16 mouse cellular contexts compared by ENCODE assay signal in the genomic region with DNA sequence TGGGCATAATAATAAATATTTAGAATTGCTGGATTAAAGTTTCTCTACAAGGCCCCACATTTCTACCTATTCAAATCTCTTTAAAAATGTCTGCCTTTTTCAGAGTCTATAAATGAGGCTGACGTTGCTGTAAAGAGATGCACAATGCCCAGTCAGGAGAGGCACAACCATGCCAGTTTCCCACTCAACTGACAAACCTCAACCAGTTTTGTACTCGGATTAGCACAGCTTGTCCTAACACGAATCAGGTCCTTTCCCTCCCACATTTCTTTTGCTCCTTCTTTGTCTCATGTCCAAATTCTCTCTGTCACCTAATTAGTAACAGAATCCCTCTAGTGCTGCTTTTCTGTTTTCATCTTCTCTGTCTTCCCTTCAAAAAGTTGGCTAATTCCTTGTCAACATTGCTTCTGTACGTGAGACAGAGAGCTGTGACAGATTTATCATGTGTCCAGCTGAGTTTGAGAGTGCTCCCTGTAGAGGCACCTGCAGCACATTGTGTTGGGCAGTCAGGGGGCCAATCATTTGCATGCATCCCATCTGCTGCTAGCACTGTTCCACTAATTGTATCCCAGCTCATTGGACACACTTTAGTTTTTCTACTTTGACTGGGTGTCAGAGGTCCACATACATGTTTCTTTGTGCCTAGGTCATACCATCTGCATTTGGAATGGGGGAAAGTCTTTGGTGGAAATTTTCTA.
DNase-seq lines count a peak whose midpoint lies in the region; ATAC-seq and TF ChIP-seq lines count a peak whose summit lies in the region.
"Had no signal": no experiment of that assay in that cellular context is flagged by ENCODE, and none has a peak within 500 bp of the region (broad histone marks: within the 10 kb centered on the region; RNA-seq: fewer than 3 reads in every experiment).

No protein-coding gene starts in this region.

- no peak overlapping the region for H3K9ac ChIP-seq in midbrain, embryonic 12.5 days (replicated peaks)
- no peak overlapping the region for H3K9ac ChIP-seq in forebrain, embryonic 16.5 days (replicated peaks; ENCODE audit: low read depth, low read length)
- no peak overlapping the region for H3K9ac ChIP-seq in hindbrain, postnatal 0 days (replicated peaks; ENCODE audit: low read length)
- H3K9ac ChIP-seq: limb, embryonic 15.5 days had no signal

- peak; percentile 94 for ATAC-seq in midbrain, embryonic 12.5 days (ENCODE audit: low FRiP score, low read depth)
- ATAC-seq in forebrain, embryonic 16.5 days: peak; percentile 95
- peak; percentile 83 for ATAC-seq in hindbrain, postnatal 0 days

- H3K27me3 ChIP-seq in midbrain, embryonic 12.5 days: no peaks in the 10 kb centered on the region
- H3K27me3 ChIP-seq in midbrain, embryonic 10.5 days (ENCODE audit: low read depth, poor library complexity, severe bottlenecking): no peaks in the 10 kb centered on the region
- H3K27me3 ChIP-seq in forebrain, embryonic 16.5 days (replicated peaks; ENCODE audit: control insufficient read depth, insufficient read depth, low read length): no peaks in the 10 kb centered on the region
- H3K27me3 ChIP-seq in hindbrain, postnatal 0 days (ENCODE audit: insufficient read depth, low read length): no peaks in the 10 kb centered on the region
- H3K27me3 ChIP-seq: limb, embryonic 15.5 days had no signal

- no peak overlapping the region for H3K27ac ChIP-seq in midbrain, embryonic 12.5 days (replicated peaks)
- H3K27ac ChIP-seq in midbrain, embryonic 10.5 days (replicated peaks): no peak overlapping the region
- H3K27ac ChIP-seq in forebrain, embryonic 16.5 days (ENCODE audit: low read length): no peak overlapping the region
- no peak overlapping the region for H3K27ac ChIP-seq in hindbrain, postnatal 0 days
- H3K27ac ChIP-seq in gastrocnemius, adult 2 months: no peak overlapping the region
- H3K27ac ChIP-seq: left cerebral cortex, adult 2 months; limb, embryonic 15.5 days had no signal

- H3K4me2 ChIP-seq in midbrain, embryonic 12.5 days (replicated peaks): no peak overlapping the region
- H3K4me2 ChIP-seq in forebrain, embryonic 16.5 days (ENCODE audit: low read length): no peak overlapping the region
- no peak overlapping the region for H3K4me2 ChIP-seq in hindbrain, postnatal 0 days (ENCODE audit: low read depth, low read length)
- H3K4me2 ChIP-seq: heart, embryonic 11.5 days; limb, embryonic 15.5 days had no signal

- no peaks in the 10 kb centered on the region for H3K36me3 ChIP-seq in midbrain, embryonic 12.5 days
- H3K36me3 ChIP-seq in midbrain, embryonic 10.5 days: no peaks in the 10 kb centered on the region
- H3K36me3 ChIP-seq in forebrain, embryonic 16.5 days (ENCODE audit: control insufficient read depth, insufficient read depth): no peaks in the 10 kb centered on the region
- no peaks in the 10 kb centered on the region for H3K36me3 ChIP-seq in hindbrain, postnatal 0 days (ENCODE audit: insufficient read depth, low read length)
- H3K36me3 ChIP-seq: limb, embryonic 15.5 days had no signal

- no peaks in the 10 kb centered on the region for H3K9me3 ChIP-seq in midbrain, embryonic 12.5 days
- H3K9me3 ChIP-seq in midbrain, embryonic 10.5 days (replicated peaks): no peaks in the 10 kb centered on the region
- no peaks in the 10 kb centered on the region for H3K9me3 ChIP-seq in forebrain, embryonic 16.5 days (ENCODE audit: control insufficient read depth, low read length)
- H3K9me3 ChIP-seq in hindbrain, postnatal 0 days (ENCODE audit: low read length): no peaks in the 10 kb centered on the region
- H3K9me3 ChIP-seq: limb, embryonic 15.5 days had no signal

- no peak for DNase-seq in midbrain, embryonic 10.5 days (ENCODE audit: low spot score)
- DNase-seq in hindbrain, postnatal 0 days (ENCODE audit: low spot score): peak; percentile 32
- DNase-seq in spleen, postnatal 10 days (ENCODE audit: low spot score in 2 of 2): no peak
- DNase-seq in lung, postnatal 4 days: no peak
- DNase-seq in gastrocnemius, adult 2 months: no peak
- DNase-seq: adrenal gland, postnatal 36 days; cerebellum, adult 11 months; gastrocnemius, postnatal 14 days; kidney, adult 8-10 months; lung, adult 2 months; thymus, adult 2 months had no signal

- H3K4me3 ChIP-seq in midbrain, embryonic 12.5 days: no peak overlapping the region
- no peak overlapping the region for H3K4me3 ChIP-seq in midbrain, embryonic 10.5 days
- H3K4me3 ChIP-seq in forebrain, embryonic 16.5 days (replicated peaks; ENCODE audit: low read length): no peak overlapping the region
- H3K4me3 ChIP-seq in hindbrain, postnatal 0 days (ENCODE audit: low read length): no peak overlapping the region
- no peak overlapping the region for H3K4me3 ChIP-seq in gastrocnemius, adult 2 months
- H3K4me3 ChIP-seq: left cerebral cortex, adult 2 months; limb, embryonic 15.5 days had no signal

- TF ChIP-seq CTCF in hindbrain, postnatal 0 days (IDR thresholded peaks at IDR 0.05; ENCODE audit: low read depth): no peak
- no peak for TF ChIP-seq CTCF in gastrocnemius, adult 2 months (IDR thresholded peaks at IDR 0.05)

- WGBS in midbrain, embryonic 12.5 days: 15% methylated on average over 4 of the region's 4 CpGs
- 40% methylated on average over 4 of the region's 4 CpGs for WGBS in midbrain, embryonic 10.5 days
- WGBS in forebrain, embryonic 16.5 days: 4% methylated on average over 4 of the region's 4 CpGs
- 8% methylated on average over 4 of the region's 4 CpGs for WGBS in hindbrain, postnatal 0 days

- H3K4me1 ChIP-seq in midbrain, embryonic 12.5 days: peaks cover 5% of the 10 kb centered on the region; the same call in 1 of the 2 replicates
- peaks cover 3% of the 10 kb centered on the region; the same call in 1 of the 2 replicates for H3K4me1 ChIP-seq in midbrain, embryonic 10.5 days
- H3K4me1 ChIP-seq in forebrain, embryonic 16.5 days (replicated peaks; ENCODE audit: control insufficient read depth, insufficient read depth, low read length): no peaks in the 10 kb centered on the region
- no peaks in the 10 kb centered on the region for H3K4me1 ChIP-seq in hindbrain, postnatal 0 days (ENCODE audit: insufficient read depth, low read length)
- H3K4me1 ChIP-seq: limb, embryonic 15.5 days had no signal

- intact Hi-C loops in gastrocnemius, adult 2 months (cut with DNase I): no loop called here
